Mouse (Mus musculus): Measurements from ENCODE around the gene Aggf1. TPM values are rescaled to one million over a fixed set of nuclear protein-coding genes. Genes with fewer than 3 reads are reported as not detected.

Gene Aggf1
- polyA plus RNA-seq, 1 experiment from 2014 or later, result 31.9 TPM

DNA sequence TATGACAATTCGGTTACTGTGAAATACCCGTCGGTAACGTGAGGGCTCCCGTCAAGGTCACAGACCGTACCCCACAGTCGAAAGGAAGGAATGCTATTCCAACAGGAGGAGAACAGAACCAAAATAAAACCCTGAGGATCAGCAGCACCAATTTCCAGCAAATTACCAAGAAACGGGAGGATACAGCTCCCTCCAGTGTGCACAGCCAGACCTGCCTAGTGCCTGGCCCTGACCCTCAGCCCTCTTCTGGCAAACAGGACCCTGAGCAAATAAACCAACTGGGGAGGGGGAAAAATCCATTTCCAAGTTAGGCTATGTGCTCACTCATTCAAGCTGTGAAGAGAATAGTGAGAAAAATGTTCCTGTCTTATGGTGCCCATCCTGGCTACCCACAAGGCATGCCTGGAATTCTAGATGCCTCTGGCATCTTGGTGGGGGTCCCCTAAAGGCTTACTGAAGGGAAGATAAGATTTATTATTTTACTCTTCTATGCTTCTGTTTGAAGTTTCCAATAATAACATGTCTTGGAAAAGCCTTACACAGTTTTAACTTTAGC is 68.0 kb downstream of the Aggf1 start:
- Histone ChIP-seq H3K4me2 (ENCODE audit: low read depth, low read length) (no peak overlapping the region), H3K27me3 (ENCODE audit: control insufficient read depth, insufficient read depth, low read length) (no peaks in the 10 kb centered on the region), H3K27ac (ENCODE audit: low read depth, low read length) (no peak overlapping the region), H3K9me3 (ENCODE audit: control insufficient read depth, low read length) (no peaks in the 10 kb centered on the region), H3K9ac (replicated peaks; ENCODE audit: low read depth, low read length) (no peak overlapping the region), H3K36me3 (ENCODE audit: control insufficient read depth, insufficient read depth, low read length) (no peaks in the 10 kb centered on the region), H3K4me3 (ENCODE audit: low read depth, low read length) (no peak overlapping the region), H3K4me1 (ENCODE audit: control insufficient read depth, insufficient read depth, low read length) (no peaks in the 10 kb centered on the region)
- no peak for ATAC-seq (ENCODE audit: low read depth)
- WGBS, result 85% methylated on average over 8 of the region's 8 CpGs

DNA sequence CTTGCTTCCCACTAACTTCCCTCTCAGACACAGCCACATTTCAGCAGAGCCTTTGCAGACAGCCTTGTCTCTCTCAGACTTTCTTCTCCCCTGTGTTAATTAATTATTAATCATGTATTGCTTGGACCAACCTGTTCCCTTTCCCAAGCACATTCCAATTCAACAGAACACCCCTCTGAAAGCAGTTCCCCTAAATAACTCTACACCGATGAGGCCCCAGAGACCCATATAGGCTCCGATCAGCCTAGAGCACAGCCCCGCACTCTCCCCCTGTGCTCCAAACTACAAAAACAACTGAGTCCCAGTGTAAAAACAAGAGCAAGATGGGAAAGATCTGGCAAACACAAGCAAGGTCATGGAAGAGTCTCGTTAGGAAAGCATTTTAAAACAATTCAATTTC is 68.6 kb downstream of the Aggf1 start:
- no peak for ATAC-seq (ENCODE audit: low read depth)
- 60% methylated on average over 4 of the region's 4 CpGs for WGBS
- H3K9ac ChIP-seq (replicated peaks; ENCODE audit: low read depth, low read length), result no peak overlapping the region
- H3K36me3 ChIP-seq (ENCODE audit: control insufficient read depth, insufficient read depth, low read length), result no peaks in the 10 kb centered on the region
- no peak overlapping the region for H3K27ac ChIP-seq (ENCODE audit: low read depth, low read length)
- H3K4me2 ChIP-seq (ENCODE audit: low read depth, low read length), result no peak overlapping the region
- H3K27me3 ChIP-seq (ENCODE audit: control insufficient read depth, insufficient read depth, low read length), result no peaks in the 10 kb centered on the region
- no peaks in the 10 kb centered on the region for H3K4me1 ChIP-seq (ENCODE audit: control insufficient read depth, insufficient read depth, low read length)
- no peak overlapping the region for H3K4me3 ChIP-seq (ENCODE audit: low read depth, low read length)
- H3K9me3 ChIP-seq (ENCODE audit: control insufficient read depth, low read length), result no peaks in the 10 kb centered on the region

Other genes with a start within 250 kb of the Aggf1 start
- gene Pde8b, start 125.0 kb downstream of the Aggf1 start, polyA plus RNA-seq (2014; fragmentation: Nextera tagmentation; extraction: Ambion mirVana), result 9.9 and 11.2 TPM in 2 replicates
- 30.7 and 34.3 TPM in 2 replicates for gene Zbed3, start 51.7 kb downstream of the Aggf1 start, polyA plus RNA-seq (2014; fragmentation: Nextera tagmentation; extraction: Ambion mirVana)
- 6.7 and 8.8 TPM in 2 replicates for gene Crhbp, start 69.6 kb upstream of the Aggf1 start, polyA plus RNA-seq (2014; fragmentation: Nextera tagmentation; extraction: Ambion mirVana)
- not detected in 2 replicates for gene S100z, start 103.4 kb upstream of the Aggf1 start, polyA plus RNA-seq (2014; fragmentation: Nextera tagmentation; extraction: Ambion mirVana)
- gene F2rl1, start 149.9 kb upstream of the Aggf1 start, polyA plus RNA-seq (2014; fragmentation: Nextera tagmentation; extraction: Ambion mirVana), result not detected in 2 replicates
- 65.2 and 74.2 TPM in 2 replicates for gene F2r, start 243.1 kb upstream of the Aggf1 start, polyA plus RNA-seq (2014; fragmentation: Nextera tagmentation; extraction: Ambion mirVana)